Mouse (Mus musculus) liver, adult 2 months (tissue): ENCODE measurements at regions not wholly inside any gene's neighbourhood (a gene's known extent, or its start where the extent isn't known, plus 50 kb on each side); places are given as distances from the start of the nearest gene placed in this dataset.

Experiments
- CTCF ChIP-seq: fragments of 200-500 bp; IDR thresholded peaks from 2 replicates; pipeline ENCODE4 v1.5.1; 2011; ENCODE audit warnings: low read depth, low read length, control low read depth
- POLR2A ChIP-seq: fragments of 200-500 bp; IDR thresholded peaks from 2 replicates; pipeline ENCODE4 v1.6.1; 2011; ENCODE audit warnings: low read length, control low read depth; ENCODE audit not compliant: insufficient read depth; ENCODE audit errors: extremely low read depth

DNA sequence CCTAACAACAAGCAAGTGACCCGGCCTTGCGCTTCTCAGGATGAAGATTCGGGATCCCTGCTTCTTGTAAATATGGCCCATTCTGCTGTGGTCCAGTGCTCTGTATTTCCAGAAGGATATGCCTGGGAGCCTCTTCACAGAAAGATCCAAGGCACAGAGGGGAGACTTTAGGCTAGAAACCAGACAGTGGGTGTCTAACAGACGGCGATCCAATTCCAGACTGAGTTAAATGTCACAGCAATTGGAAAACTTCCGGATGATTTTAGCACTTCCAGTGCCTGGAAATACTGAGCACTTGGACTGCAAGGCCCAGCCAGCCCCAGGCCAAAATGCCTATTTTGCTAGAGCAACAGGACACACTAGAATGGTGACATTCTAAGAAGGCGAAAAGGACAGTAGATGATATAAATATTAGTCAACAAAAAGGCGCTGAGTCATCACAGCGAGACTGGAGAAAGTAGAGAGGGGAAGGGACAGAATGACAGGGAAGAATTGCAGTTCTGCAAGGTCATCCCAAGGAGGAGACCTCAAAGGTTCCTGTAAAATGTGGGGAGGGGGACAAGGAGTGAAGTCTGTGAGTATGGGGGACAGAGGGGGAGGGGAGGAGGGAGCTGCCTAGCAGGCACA is 111.7 kb upstream of the Msx2 start:
- no peak for TF ChIP-seq CTCF
- no peak for TF ChIP-seq POLR2A
